Mouse (Mus musculus): Measurements from ENCODE around the gene Abcf1.

Abcf1 gene

GRCm38 (mm10) chr17:35918276-35919059, 51.1 kb downstream of the Abcf1 start:
- peak; percentile 60 for DNase-seq

DNA sequence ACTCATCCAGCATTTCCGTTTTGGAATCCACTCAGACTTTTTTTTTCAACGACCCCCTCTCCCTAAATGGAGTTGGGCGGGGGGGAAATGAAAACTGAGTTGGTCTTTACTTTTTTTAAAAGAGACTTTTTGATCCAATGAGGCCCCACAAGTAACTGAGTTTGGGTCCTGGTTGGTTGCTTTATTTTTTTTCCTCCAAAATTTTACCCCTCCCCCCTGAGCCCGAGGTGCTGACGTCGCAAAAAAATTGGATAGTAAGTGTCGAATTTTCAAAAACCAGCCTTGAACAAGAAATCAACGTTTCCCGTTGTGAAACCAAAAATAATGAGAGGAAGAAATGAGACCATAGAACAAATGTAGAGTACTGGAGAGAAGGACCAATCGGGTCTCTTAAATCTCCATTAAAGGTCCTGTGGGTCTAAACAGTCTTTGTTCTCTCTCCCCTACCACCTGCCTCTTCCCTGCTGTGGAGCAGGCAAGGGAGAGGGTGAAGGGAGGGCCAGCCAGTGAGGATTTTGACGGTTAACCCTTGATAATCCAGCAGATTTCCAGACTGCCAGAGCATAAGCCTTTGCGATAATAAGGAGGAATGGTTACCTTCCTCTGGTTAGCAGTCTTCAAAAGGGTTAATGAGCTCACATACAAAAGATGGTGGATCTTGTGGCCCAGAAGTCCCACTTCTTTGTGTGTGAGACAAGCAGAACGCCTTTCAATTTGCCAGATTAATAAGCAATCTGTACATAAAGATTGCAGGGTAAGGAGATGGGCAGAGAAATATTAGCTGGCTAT, 51.9 kb downstream of the Abcf1 start:
- DNase-seq, result peak; percentile 46

GRCm38 (mm10) chr17:35917143-35917462, 52.5 kb downstream of the Abcf1 start:
- peak; percentile 48 for DNase-seq

DNA sequence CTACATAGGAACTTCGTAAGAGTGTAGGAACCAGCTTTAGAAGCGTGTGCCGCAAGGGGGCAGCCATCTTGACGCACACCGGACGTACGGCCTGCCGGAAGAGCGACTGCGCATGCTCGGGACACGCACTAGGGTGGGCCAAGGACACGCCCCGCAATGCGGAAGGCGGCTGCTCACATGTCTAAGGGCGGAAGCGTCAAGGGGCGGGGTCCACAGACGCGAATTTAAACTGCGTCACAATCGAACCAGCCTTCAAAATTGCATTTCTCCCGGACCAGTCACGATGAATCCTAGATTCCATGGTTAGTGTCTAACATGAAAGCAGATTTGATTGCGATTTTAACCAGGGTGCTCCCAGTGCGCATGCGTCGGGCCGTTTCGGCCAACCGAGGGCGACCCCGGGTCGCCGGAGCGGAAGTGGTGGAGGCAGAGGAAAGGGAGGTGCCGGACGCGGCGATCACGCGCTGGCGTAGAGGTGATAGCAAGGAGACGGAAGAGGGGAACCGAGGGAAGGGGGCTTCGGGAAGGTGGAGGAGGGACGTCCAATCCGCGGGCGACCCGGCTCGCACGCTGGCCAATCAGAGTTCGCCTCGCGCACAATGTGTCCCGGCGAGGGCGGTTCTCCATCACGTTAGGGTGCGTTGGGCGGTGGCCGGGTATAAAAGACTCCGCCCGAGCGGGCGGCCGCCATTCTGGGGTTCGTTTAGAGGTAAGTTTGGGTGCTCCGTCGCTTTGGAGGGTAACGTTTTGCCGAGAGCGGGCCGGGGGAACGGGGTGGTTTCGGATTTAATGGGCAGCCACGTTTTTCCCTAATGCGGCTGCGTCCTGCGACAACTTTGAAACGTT, 53.0 kb downstream of the Abcf1 start, which contains the start of the genes Mrps18b and Ppp1r10:
Gene Mrps18b, minus strand, starts transcription at position 93 of the 846 bp plus-strand sequence.
Gene Ppp1r10, plus strand, starts transcription at position 138 of the 846 bp plus-strand sequence.
- DNase-seq, result peak; percentile 99

GRCm38 (mm10) chr17:35915538-35916296, 53.8 kb downstream of the Abcf1 start:
- no peak for DNase-seq

DNA sequence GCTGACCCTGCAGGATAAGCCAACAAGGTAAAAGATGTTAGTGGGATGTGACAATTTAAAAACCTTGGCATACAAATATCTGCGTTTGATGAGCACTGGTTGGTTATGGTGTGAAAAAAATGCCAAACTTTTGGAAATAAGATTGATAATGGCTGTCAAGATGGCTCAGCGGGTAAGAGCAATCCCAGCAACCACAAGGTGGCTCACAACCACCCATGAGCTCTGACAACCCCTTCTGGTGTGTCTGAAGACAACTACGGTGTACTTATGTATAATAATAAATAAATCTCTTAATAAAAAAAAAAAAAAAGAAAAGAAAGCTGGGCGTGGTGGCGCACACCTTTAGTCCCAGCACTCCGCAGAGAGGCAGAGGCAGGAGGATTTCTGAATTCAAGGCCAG, 54.6 kb downstream of the Abcf1 start:
- DNase-seq, result no peak

- DNase-seq, result peak; percentile 99
These were observed 59.6 kb downstream of the Abcf1 start, which contains the start of gene Atat1 for GRCm38 (mm10) chr17:35909919-35910369. Gene Atat1, minus strand, starts transcription at chr17:35910075.

- no peak for DNase-seq
These were observed 60.2 kb downstream of the Abcf1 start for GRCm38 (mm10) chr17:35909186-35909918.

DNA sequence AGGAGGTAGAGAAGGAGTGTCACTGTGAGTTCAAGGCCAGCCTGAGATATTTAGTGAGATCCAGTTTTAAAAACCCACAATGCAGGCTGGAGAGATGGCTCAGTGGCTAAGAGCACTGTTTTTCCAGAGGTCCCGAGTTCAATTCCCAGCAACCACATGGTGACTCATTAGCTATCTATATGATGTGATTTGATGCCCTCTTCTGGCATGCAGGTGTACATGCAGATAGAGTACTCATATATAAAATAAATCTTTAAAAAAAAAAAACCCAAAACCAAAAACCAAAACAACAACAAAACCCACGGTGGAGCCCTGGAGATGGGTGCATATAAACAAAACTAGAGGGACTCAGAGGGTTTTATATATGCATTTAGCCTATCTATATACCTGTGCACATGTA, 62.0 kb downstream of the Abcf1 start:
- DNase-seq, result no peak

All from kidney, postnatal 10 days (tissue).